Mouse (Mus musculus): ENCODE data around the gene Rec114. TPM values are rescaled to one million over a fixed set of nuclear protein-coding genes. Genes with fewer than 3 reads are reported as not detected.

The Rec114 gene
- 0.76 and 1.5 TPM in 2 replicates for polyA plus RNA-seq (2012; rRNA removed)

GRCm38 (mm10) chr9:58743702-58744248 is at the start of gene Rec114:
Gene Rec114, minus strand, starts transcription at chr9:58743964.

Other genes starting within 250 kb of the Rec114 start
- gene Cd276, start 188.5 kb downstream of the Rec114 start, polyA plus RNA-seq (2012; rRNA removed) = 17.7 and 19.8 TPM in 2 replicates
- 284 and 445 TPM in 2 replicates for gene Nptn, start 161.7 kb downstream of the Rec114 start, polyA plus RNA-seq (2012; rRNA removed)
- 0.51 and 0.64 TPM in 2 replicates for gene Hcn4, start 79.4 kb upstream of the Rec114 start, polyA plus RNA-seq (2012; rRNA removed)